Mouse (Mus musculus): ENCODE results near the gene Hnrnpk. TPM values are rescaled to one million over a fixed set of nuclear protein-coding genes. Genes with fewer than 3 reads are reported as not detected.

The Hnrnpk gene
- total RNA-seq, 2 experiments from 2014 or later = 255 to 260 TPM

Small RNAs within 50 kb of the gene (microRNA-seq; reads per million reads assigned to microRNA genes)
- 99.2 reads per million, percentile 59 among the genes with 10 or more reads in this experiment for gene Mir7-1

Other genes starting within 250 kb of the Hnrnpk start
- 1 to 10 TPM; 5.9 to 7.9 TPM for gene Idnk, start 245.7 kb downstream of the Hnrnpk start, total RNA-seq (2021)
- gene Ubqln1, start 187.7 kb downstream of the Hnrnpk start, total RNA-seq (2021) = 10 to 100 TPM; 47.6 to 52.7 TPM
- gene Gkap1, start 127.6 kb downstream of the Hnrnpk start, total RNA-seq (2021) = 10 to 100 TPM; 30.6 to 31.9 TPM
- gene Kif27, start 44.2 kb downstream of the Hnrnpk start, total RNA-seq (2021) = not detected
- 1 to 10 TPM; 6.2 to 6.7 TPM for gene 2210016F16Rik, start 18.1 kb downstream of the Hnrnpk start, total RNA-seq (2021)
- gene Rmi1, start 1.1 kb downstream of the Hnrnpk start, total RNA-seq (2021) = 1 to 10 TPM; 5.3 to 6.7 TPM
- gene Slc28a3, start 207.5 kb upstream of the Hnrnpk start, total RNA-seq (2021) = not detected

All from gastrocnemius, adult 18-20 months (tissue).